Mouse (Mus musculus): ENCODE measurements around the gene Cfd. TPM values are rescaled to one million over a fixed set of nuclear protein-coding genes. Genes with fewer than 3 reads are reported as not detected.

The Cfd gene
- total and polyA plus RNA-seq, 3 experiments, result 22.9 to 490 (median 98.7) TPM

- Histone ChIP-seq H3K9ac (ENCODE audit: low read depth, low read length) (0 out of 2 replicates have a peak overlapping the region, but pooled peaks have one; percentile 30), H3K79me2 (replicated peaks; ENCODE audit: control insufficient read depth, insufficient read depth, low read length) (peaks cover 3% of the 10 kb centered on the region), H3K4me1 (ENCODE audit: control insufficient read depth, insufficient read depth, low read length) (peaks cover 32% of the 10 kb centered on the region), H3K27me3 (ENCODE audit: control insufficient read depth, insufficient read depth, low read length) (no peaks in the 10 kb centered on the region), H3K36me3 (ENCODE audit: control insufficient read depth, insufficient read depth, low read length) (peaks cover 5% of the 10 kb centered on the region; the same call in 1 of the 2 replicates), H3K4me3 (no peak overlapping the region; the same call in 1 of the 2 replicates), H3K27ac (peak overlapping the region; percentile 97)
- TF ChIP-seq POLR2A (IDR thresholded peaks at IDR 0.05; ENCODE audit: insufficient read depth, low read depth, low read length) (peak; percentile 59), CTCF (IDR thresholded peaks at IDR 0.05) (no peak), EP300 (IDR thresholded peaks at IDR 0.05; ENCODE audit: insufficient read depth, low read depth, low read length) (0 out of 2 replicates have a peak, but pooled peaks have one; percentile 54)
- WGBS, result 23% methylated on average over 9 of the region's 9 CpGs
- intact Hi-C loops (cut with DNase I), result loop anchor here (1.0 to 5.0 kb wide), 3 partner anchors 12 to 315 kb away; partner anchors contain the start of genes Cirbp and Polr2e
- DNase-seq, result peak; percentile 58 to 69
These were observed 38.4 kb upstream of the Cfd start for GRCm38 (mm10) chr10:79852107-79852789.

GRCm38 (mm10) chr10:79852827-79853226, 37.8 kb upstream of the Cfd start:
- no peak for TF ChIP-seq EP300 (IDR thresholded peaks at IDR 0.05; ENCODE audit: insufficient read depth, low read depth, low read length)
- TF ChIP-seq CTCF (IDR thresholded peaks at IDR 0.05), result no peak
- TF ChIP-seq POLR2A (IDR thresholded peaks at IDR 0.05; ENCODE audit: insufficient read depth, low read depth, low read length), result no peak
- H3K79me2 ChIP-seq (replicated peaks; ENCODE audit: control insufficient read depth, insufficient read depth, low read length), result peaks cover 3% of the 10 kb centered on the region
- peak overlapping the region; percentile 53 for H3K9ac ChIP-seq (ENCODE audit: low read depth, low read length)
- H3K4me1 ChIP-seq (ENCODE audit: control insufficient read depth, insufficient read depth, low read length), result peaks cover 38% of the 10 kb centered on the region
- 23% methylated on average over 8 of the region's 8 CpGs for WGBS
- H3K4me3 ChIP-seq, result peak overlapping the region; percentile 56
- intact Hi-C loops (cut with DNase I), result loop anchor here (1.0 to 5.0 kb wide), 3 partner anchors 13 to 314 kb away; partner anchors contain the start of genes Cirbp and Polr2e
- H3K36me3 ChIP-seq (ENCODE audit: control insufficient read depth, insufficient read depth, low read length), result peaks cover 5% of the 10 kb centered on the region; the same call in 1 of the 2 replicates
- DNase-seq, result no peak
- H3K27ac ChIP-seq, result peak overlapping the region; percentile 97
- no peaks in the 10 kb centered on the region for H3K27me3 ChIP-seq (ENCODE audit: control insufficient read depth, insufficient read depth, low read length)

GRCm38 (mm10) chr10:79853392-79853791, 37.3 kb upstream of the Cfd start:
- peak overlapping the region; percentile 56 for H3K4me3 ChIP-seq
- 2% methylated on average over 15 of the region's 15 CpGs for WGBS
- H3K79me2 ChIP-seq (replicated peaks; ENCODE audit: control insufficient read depth, insufficient read depth, low read length), result peaks cover 3% of the 10 kb centered on the region
- DNase-seq, result peak; percentile 96
- H3K36me3 ChIP-seq (ENCODE audit: control insufficient read depth, insufficient read depth, low read length), result peaks cover 8% of the 10 kb centered on the region; the same call in 1 of the 2 replicates
- intact Hi-C loops (cut with DNase I), result loop anchor here (5.0 kb wide), 2 partner anchors 184 to 314 kb away; partner anchors contain the start of genes Cirbp and Polr2e
- peaks cover 42% of the 10 kb centered on the region for H3K4me1 ChIP-seq (ENCODE audit: control insufficient read depth, insufficient read depth, low read length)
- peak; percentile 19; the same call in 1 of the 2 replicates for TF ChIP-seq POLR2A (IDR thresholded peaks at IDR 0.05; ENCODE audit: insufficient read depth, low read depth, low read length)
- TF ChIP-seq EP300 (IDR thresholded peaks at IDR 0.05; ENCODE audit: insufficient read depth, low read depth, low read length), result 0 out of 2 replicates have a peak, but pooled peaks have one; percentile 9
- no peak for TF ChIP-seq CTCF (IDR thresholded peaks at IDR 0.05)
- H3K27ac ChIP-seq, result peak overlapping the region; percentile 97
- no peaks in the 10 kb centered on the region for H3K27me3 ChIP-seq (ENCODE audit: control insufficient read depth, insufficient read depth, low read length)
- peak overlapping the region; percentile 53 for H3K9ac ChIP-seq (ENCODE audit: low read depth, low read length)

- Histone ChIP-seq H3K27ac (peak within 1 kb of the TSS; percentile 99), H3K36me3 (ENCODE audit: control insufficient read depth, insufficient read depth, low read length) (peaks cover 8% of the 10 kb centered on the region; the same call in 1 of the 2 replicates), H3K27me3 (ENCODE audit: control insufficient read depth, insufficient read depth, low read length) (no peaks in the 10 kb centered on the region), H3K79me2 (replicated peaks; ENCODE audit: control insufficient read depth, insufficient read depth, low read length) (peaks cover 3% of the 10 kb centered on the region), H3K4me3 (peak within 1 kb of the TSS; percentile 97), H3K9ac (ENCODE audit: low read depth, low read length) (peak within 1 kb of the TSS; percentile 85), H3K4me1 (ENCODE audit: control insufficient read depth, insufficient read depth, low read length) (peaks cover 47% of the 10 kb centered on the region)
- intact Hi-C loops (cut with DNase I), result loop anchor here (5.0 kb wide), 2 partner anchors 183 to 313 kb away; partner anchors contain the start of genes Cirbp and Polr2e
- peak; percentile 91 for TF ChIP-seq POLR2A (IDR thresholded peaks at IDR 0.05; ENCODE audit: insufficient read depth, low read depth, low read length)
- peak; percentile 84 for TF ChIP-seq EP300 (IDR thresholded peaks at IDR 0.05; ENCODE audit: insufficient read depth, low read depth, low read length)
- no peak for TF ChIP-seq CTCF (IDR thresholded peaks at IDR 0.05)
- WGBS, result under 1% methylated on average over 72 of the region's 75 CpGs
- DNase-seq, result peak; percentile 97 to 99
These were observed 36.5 kb upstream of the Cfd start, which contains the start of gene Ptbp1 for GRCm38 (mm10) chr10:79853860-79854795. Gene Ptbp1, plus strand, starts transcription at chr10:79854427.

- Histone ChIP-seq H3K27ac (peak overlapping the region; percentile 99), H3K9ac (ENCODE audit: low read depth, low read length) (peak overlapping the region; percentile 85), H3K79me2 (replicated peaks; ENCODE audit: control insufficient read depth, insufficient read depth, low read length) (peaks cover 3% of the 10 kb centered on the region), H3K36me3 (ENCODE audit: control insufficient read depth, insufficient read depth, low read length) (peaks cover 8% of the 10 kb centered on the region; the same call in 1 of the 2 replicates), H3K27me3 (ENCODE audit: control insufficient read depth, insufficient read depth, low read length) (no peaks in the 10 kb centered on the region), H3K4me3 (peak overlapping the region; percentile 97), H3K4me1 (ENCODE audit: control insufficient read depth, insufficient read depth, low read length) (peaks cover 52% of the 10 kb centered on the region)
- no peak for TF ChIP-seq POLR2A (IDR thresholded peaks at IDR 0.05; ENCODE audit: insufficient read depth, low read depth, low read length)
- intact Hi-C loops (cut with DNase I), result loop anchor here (5.0 kb wide), 2 partner anchors 182 to 312 kb away; partner anchors contain the start of genes Cirbp and Polr2e
- DNase-seq, result peak in 1 of 2 experiments; percentile 83
- WGBS, result under 1% methylated on average over 83 of the region's 83 CpGs
These were observed 35.7 kb upstream of the Cfd start for GRCm38 (mm10) chr10:79854801-79855541.

Measured in heart, adult 2 months (tissue).